Mouse (Mus musculus) liver, embryonic 12.5 days (tissue): ENCODE results near the gene Ntn5. TPM values are rescaled to one million over a fixed set of nuclear protein-coding genes. Genes with fewer than 3 reads are reported as not detected.

Experiments
- ATAC-seq: fragments of 200-750 bp; cut with Nextera tagmentation; 2 replicates; pipeline ENCODE4 v1.8.0; 2017; ENCODE audit warnings: moderate number of reproducible peaks, mild to moderate bottlenecking, moderate library complexity
- H3K27ac ChIP-seq: fragments of 300-500 bp; sonication (generic); 2 replicates; pipeline ENCODE4 v1.5.1; 2016; ENCODE audit warnings: mild to moderate bottlenecking
- H3K27me3 ChIP-seq: fragments of 300-500 bp; sonication (generic); replicated peaks from 2 replicates; pipeline ENCODE4 v1.6.1; 2016; ENCODE audit warnings: mild to moderate bottlenecking, moderate library complexity
- H3K36me3 ChIP-seq: fragments of 300-500 bp; sonication (generic); 2 replicates; pipeline ENCODE4 v1.6.1; 2016; ENCODE audit warnings: mild to moderate bottlenecking, moderate library complexity
- H3K4me1 ChIP-seq: fragments of 300-500 bp; sonication (generic); 2 replicates; pipeline ENCODE4 v1.6.1; 2016
- H3K4me2 ChIP-seq: fragments of 300-500 bp; sonication (generic); 2 replicates; pipeline ENCODE4 v1.6.1; 2016; ENCODE audit warnings: mild to moderate bottlenecking, moderate library complexity
- H3K4me3 ChIP-seq: fragments of 300-500 bp; sonication (generic); 2 replicates; pipeline ENCODE4 v1.5.1; 2016; ENCODE audit warnings: mild to moderate bottlenecking, moderate library complexity
- H3K9ac ChIP-seq: fragments of 300-500 bp; sonication (generic); 2 replicates; pipeline ENCODE4 v1.6.1; 2016; ENCODE audit warnings: mild to moderate bottlenecking, moderate library complexity
- H3K9me3 ChIP-seq: fragments of 300-500 bp; sonication (generic); replicated peaks from 2 replicates; pipeline ENCODE4 v1.6.1; 2016; ENCODE audit warnings: mild to moderate bottlenecking, moderate library complexity
- WGBS: fragments of 180-500 bp; shearing (Covaris S2); methylation state at CpG from one replicate; pipeline ENCODE4 v1.1.7; 2016; ENCODE audit not compliant: insufficient replicate concordance; 5-methylcytosine and 5-hydroxymethylcytosine counted together
- polyA plus RNA-seq: library from polyadenylated mRNA; unstranded; fragments of >200 nt; fragmentation: Nextera tagmentation; extraction: Ambion mirVana; gene quantifications from 2 replicates; pipeline ENCODE4 v1.2.1, GENCODE M21; 2016

The Ntn5 gene
- polyA plus RNA-seq, 1 experiment from 2014 or later: not detected

- Histone ChIP-seq H3K4me3 (no peak overlapping the region), H3K4me2 (no peak overlapping the region), H3K9me3 (no peaks in the 10 kb centered on the region), H3K27ac (no peak overlapping the region), H3K4me1 (peaks cover 22% of the 10 kb centered on the region), H3K36me3 (peaks cover 92% of the 10 kb centered on the region), H3K9ac (no peak overlapping the region), H3K27me3 (no peaks in the 10 kb centered on the region)
- ATAC-seq: no peak
- 81% methylated on average over 9 of the region's 9 CpGs for WGBS
These were observed 41.3 kb downstream of the Ntn5 start for GRCm38 (mm10) chr7:45725151-45725550.

GRCm38 (mm10) chr7:45725713-45726112, 41.9 kb downstream of the Ntn5 start, which contains the start of gene Spaca4:
Spaca4 (minus strand) TSS chr7:45725813.
- H3K36me3 ChIP-seq: peaks cover 86% of the 10 kb centered on the region
- peaks cover 22% of the 10 kb centered on the region for H3K4me1 ChIP-seq
- no peak within 1 kb of the TSS for H3K4me3 ChIP-seq
- no peak within 1 kb of the TSS for H3K4me2 ChIP-seq
- H3K27ac ChIP-seq: no peak within 1 kb of the TSS
- H3K27me3 ChIP-seq: no peaks in the 10 kb centered on the region
- ATAC-seq: no peak
- 82% methylated on average over 11 of the region's 11 CpGs for WGBS
- no peak within 1 kb of the TSS for H3K9ac ChIP-seq
- H3K9me3 ChIP-seq: no peaks in the 10 kb centered on the region

GRCm38 (mm10) chr7:45726419-45726818, 42.6 kb downstream of the Ntn5 start:
- Histone ChIP-seq H3K27me3 (no peaks in the 10 kb centered on the region), H3K9me3 (no peaks in the 10 kb centered on the region), H3K4me1 (peaks cover 22% of the 10 kb centered on the region), H3K4me2 (no peak overlapping the region), H3K9ac (no peak overlapping the region), H3K36me3 (peaks cover 79% of the 10 kb centered on the region), H3K27ac (no peak overlapping the region), H3K4me3 (no peak overlapping the region)
- no peak for ATAC-seq
- 89% methylated on average over 10 of the region's 10 CpGs for WGBS

- H3K4me2 ChIP-seq: no peak overlapping the region
- no peaks in the 10 kb centered on the region for H3K9me3 ChIP-seq
- no peak overlapping the region for H3K4me3 ChIP-seq
- no peak overlapping the region for H3K9ac ChIP-seq
- peaks cover 67% of the 10 kb centered on the region for H3K36me3 ChIP-seq
- no peaks in the 10 kb centered on the region for H3K27me3 ChIP-seq
- H3K4me1 ChIP-seq: peaks cover 22% of the 10 kb centered on the region
- no peak for ATAC-seq
- no peak overlapping the region for H3K27ac ChIP-seq
- WGBS: 68% methylated on average over 3 of the region's 3 CpGs
These were observed 43.8 kb downstream of the Ntn5 start for GRCm38 (mm10) chr7:45727625-45728024.

GRCm38 (mm10) chr7:45730727-45731431, 47.1 kb downstream of the Ntn5 start:
- H3K4me2 ChIP-seq: no peak overlapping the region
- no peaks in the 10 kb centered on the region for H3K9me3 ChIP-seq
- peaks cover 35% of the 10 kb centered on the region for H3K36me3 ChIP-seq
- no peaks in the 10 kb centered on the region for H3K27me3 ChIP-seq
- H3K4me1 ChIP-seq: peaks cover 22% of the 10 kb centered on the region
- ATAC-seq: peak; percentile 31
- 20% methylated on average over 16 of the region's 16 CpGs for WGBS
- H3K9ac ChIP-seq: no peak overlapping the region
- H3K4me3 ChIP-seq: no peak overlapping the region
- no peak overlapping the region; the same call in 1 of the 2 replicates for H3K27ac ChIP-seq

- H3K4me3 ChIP-seq: no peak overlapping the region
- no peaks in the 10 kb centered on the region for H3K9me3 ChIP-seq
- peaks cover 22% of the 10 kb centered on the region for H3K4me1 ChIP-seq
- no peak overlapping the region for H3K27ac ChIP-seq
- no peak overlapping the region for H3K4me2 ChIP-seq
- no peaks in the 10 kb centered on the region for H3K27me3 ChIP-seq
- no peak overlapping the region for H3K9ac ChIP-seq
- no peak for ATAC-seq
- H3K36me3 ChIP-seq: peaks cover 11% of the 10 kb centered on the region
- 46% methylated on average over 5 of the region's 5 CpGs for WGBS
These were observed 49.7 kb downstream of the Ntn5 start for GRCm38 (mm10) chr7:45733477-45733876.

- ATAC-seq: no peak
- Histone ChIP-seq H3K4me1 (peaks cover 17% of the 10 kb centered on the region), H3K36me3 (no peaks in the 10 kb centered on the region), H3K27ac (no peak overlapping the region), H3K4me2 (no peak overlapping the region), H3K9me3 (no peaks in the 10 kb centered on the region), H3K27me3 (peaks cover 26% of the 10 kb centered on the region; the same call in 1 of the 2 replicates), H3K4me3 (no peak overlapping the region), H3K9ac (no peak overlapping the region)
- WGBS: 6% methylated on average over 9 of the region's 9 CpGs
These were observed 55.4 kb downstream of the Ntn5 start for GRCm38 (mm10) chr7:45739162-45739763.

- no peak for ATAC-seq
- peaks cover 26% of the 10 kb centered on the region; the same call in 1 of the 2 replicates for H3K27me3 ChIP-seq
- no peak overlapping the region for H3K9ac ChIP-seq
- no peak overlapping the region for H3K4me2 ChIP-seq
- no peaks in the 10 kb centered on the region for H3K9me3 ChIP-seq
- WGBS: 60% methylated on average over 10 of the region's 10 CpGs
- H3K4me1 ChIP-seq: peaks cover 17% of the 10 kb centered on the region
- H3K36me3 ChIP-seq: no peaks in the 10 kb centered on the region
- no peak overlapping the region for H3K27ac ChIP-seq
- H3K4me3 ChIP-seq: no peak overlapping the region
These were observed 56.0 kb downstream of the Ntn5 start for GRCm38 (mm10) chr7:45739820-45740219.

- H3K9me3 ChIP-seq: no peaks in the 10 kb centered on the region
- H3K9ac ChIP-seq: no peak overlapping the region
- H3K27me3 ChIP-seq: peaks cover 31% of the 10 kb centered on the region
- 39% methylated on average over 12 of the region's 12 CpGs for WGBS
- peak overlapping the region; percentile 52 for H3K4me2 ChIP-seq
- no peak for ATAC-seq
- H3K4me1 ChIP-seq: peaks cover 17% of the 10 kb centered on the region
- no peak overlapping the region for H3K27ac ChIP-seq
- H3K4me3 ChIP-seq: no peak overlapping the region; the same call in 1 of the 2 replicates
- no peaks in the 10 kb centered on the region for H3K36me3 ChIP-seq
These were observed 57.5 kb downstream of the Ntn5 start for GRCm38 (mm10) chr7:45741308-45741707.

- H3K9ac ChIP-seq: no peak overlapping the region
- peaks cover 31% of the 10 kb centered on the region for H3K27me3 ChIP-seq
- H3K27ac ChIP-seq: no peak overlapping the region
- H3K9me3 ChIP-seq: 0 out of 2 replicates have a peak, but pooled peaks cover 3% of the 10 kb centered on the region
- H3K4me2 ChIP-seq: peak overlapping the region; percentile 52
- peaks cover 17% of the 10 kb centered on the region for H3K4me1 ChIP-seq
- H3K36me3 ChIP-seq: no peaks in the 10 kb centered on the region
- 28% methylated on average over 11 of the region's 11 CpGs for whole genome bisulfite sequencing
- peak overlapping the region; percentile 22; the same call in 1 of the 2 replicates for H3K4me3 ChIP-seq
- ATAC-seq: no peak; the same call in 1 of the 2 replicates
These were observed 58.0 kb downstream of the Ntn5 start for GRCm38 (mm10) chr7:45741777-45742176.

GRCm38 (mm10) chr7:45742338-45742737, 58.5 kb downstream of the Ntn5 start:
- Histone ChIP-seq H3K36me3 (no peaks in the 10 kb centered on the region), H3K27ac (no peak overlapping the region), H3K4me1 (peaks cover 17% of the 10 kb centered on the region), H3K9me3 (0 out of 2 replicates have a peak, but pooled peaks cover 4% of the 10 kb centered on the region), H3K9ac (no peak overlapping the region), H3K4me2 (peak overlapping the region; percentile 52), H3K27me3 (peaks cover 31% of the 10 kb centered on the region), H3K4me3 (peak overlapping the region; percentile 22; the same call in 1 of the 2 replicates)
- WGBS: 29% methylated on average over 19 of the region's 19 CpGs
- ATAC-seq: no peak
